Mouse (Mus musculus) thymus, adult 2 months (tissue): Measurements from ENCODE around the gene Zfp558.

ENCODE experiments used
- CTCF ChIP-seq: fragments of 200-500 bp; IDR thresholded peaks from 2 replicates; pipeline ENCODE4 v1.5.1; 2012; ENCODE audit warnings: mild to moderate bottlenecking, control low read depth, low read length, moderate library complexity, borderline replicate concordance; ENCODE audit not compliant: control insufficient read depth, poor library complexity, insufficient read depth; ENCODE audit errors: extremely low read depth
- POLR2A ChIP-seq: fragments of 200-500 bp; IDR thresholded peaks from 2 replicates; pipeline ENCODE4 v1.6.1; 2012; ENCODE audit warnings: mild to moderate bottlenecking, low read length, control low read depth, moderate library complexity; ENCODE audit not compliant: control insufficient read depth, poor library complexity, insufficient read depth; ENCODE audit errors: extremely low read depth

DNA sequence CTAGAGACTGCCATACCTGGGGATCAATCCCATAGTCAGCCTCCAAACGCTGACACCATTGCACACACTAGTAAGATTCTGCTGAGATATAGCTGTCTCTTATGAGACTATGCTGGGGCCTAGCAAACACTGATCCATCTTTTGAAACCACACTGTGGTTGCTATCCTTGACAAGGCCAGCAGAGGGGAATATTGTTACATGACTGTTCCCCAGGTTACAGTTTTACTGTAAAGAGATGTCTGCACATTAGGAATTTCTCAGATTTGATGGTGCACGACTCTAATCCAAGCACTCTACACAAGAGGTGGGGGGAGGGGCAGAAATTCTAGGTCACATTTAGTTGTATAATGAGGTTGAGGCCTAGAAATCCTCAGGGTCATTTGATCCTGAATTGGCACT lies 30.0 kb upstream of the Zfp558 start:
- TF ChIP-seq POLR2A, result no peak
- no peak for TF ChIP-seq CTCF
